Mouse (Mus musculus): ENCODE measurements around the gene Dhx35. TPM values are rescaled to one million over a fixed set of nuclear protein-coding genes. Genes with fewer than 3 reads are reported as not detected.

Gene Dhx35
- polyA plus RNA-seq, 1 experiment = 55.5 TPM

GRCm38 (mm10) chr2:158886571-158886970, 92.0 kb downstream of the Dhx35 start:
- Histone ChIP-seq H3K9me3 (replicated peaks; ENCODE audit: control insufficient read depth, insufficient read depth, low read length, poor library complexity, severe bottlenecking) (no peaks in the 10 kb centered on the region), H3K27me3 (ENCODE audit: control insufficient read depth, insufficient read depth, low read length, poor library complexity, severe bottlenecking) (no peaks in the 10 kb centered on the region), H3K9ac (ENCODE audit: low read depth, poor library complexity, severe bottlenecking) (no peak overlapping the region), H3K36me3 (ENCODE audit: control insufficient read depth, insufficient read depth, low read length, poor library complexity, severe bottlenecking) (no peaks in the 10 kb centered on the region), H3K4me3 (ENCODE audit: low read depth, low read length) (no peak overlapping the region), H3K4me1 (ENCODE audit: control insufficient read depth, insufficient read depth, low read length) (no peaks in the 10 kb centered on the region), H3K27ac (ENCODE audit: insufficient read depth, low read length) (no peak overlapping the region)
- TF ChIP-seq POLR2A (IDR thresholded peaks at IDR 0.05; ENCODE audit: insufficient read depth, low read length) (no peak), CTCF (IDR thresholded peaks at IDR 0.05; ENCODE audit: low read depth, low read length) (peak; percentile 71)

DNA sequence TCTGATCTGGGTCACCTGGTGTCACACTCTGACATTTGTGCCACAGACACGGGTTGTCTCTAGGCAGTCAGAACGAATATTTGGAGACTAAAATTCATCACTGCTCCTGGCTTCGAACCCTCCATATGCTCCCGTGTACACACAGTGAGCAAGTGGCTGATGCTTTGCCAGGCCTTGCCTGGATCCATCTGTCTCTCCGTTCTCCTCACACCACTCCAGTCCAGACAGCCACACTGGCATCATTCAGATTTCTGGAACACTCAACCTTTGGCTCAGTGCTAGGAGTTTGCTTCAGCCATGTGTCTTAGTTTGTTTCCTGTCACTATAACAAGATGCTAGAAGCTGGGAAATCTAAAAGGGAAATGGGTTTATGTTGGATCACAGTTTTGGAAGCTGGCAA, 93.9 kb downstream of the Dhx35 start:
- Histone ChIP-seq H3K27ac (ENCODE audit: insufficient read depth, low read length) (no peak overlapping the region), H3K9me3 (replicated peaks; ENCODE audit: control insufficient read depth, insufficient read depth, low read length, poor library complexity, severe bottlenecking) (no peaks in the 10 kb centered on the region), H3K36me3 (ENCODE audit: control insufficient read depth, insufficient read depth, low read length, poor library complexity, severe bottlenecking) (no peaks in the 10 kb centered on the region), H3K9ac (ENCODE audit: low read depth, poor library complexity, severe bottlenecking) (no peak overlapping the region), H3K4me1 (ENCODE audit: control insufficient read depth, insufficient read depth, low read length) (no peaks in the 10 kb centered on the region), H3K4me3 (ENCODE audit: low read depth, low read length) (no peak overlapping the region), H3K27me3 (ENCODE audit: control insufficient read depth, insufficient read depth, low read length, poor library complexity, severe bottlenecking) (no peaks in the 10 kb centered on the region)
- TF ChIP-seq POLR2A (IDR thresholded peaks at IDR 0.05; ENCODE audit: insufficient read depth, low read length) = no peak
- no peak for TF ChIP-seq EP300 (IDR thresholded peaks at IDR 0.05; ENCODE audit: insufficient read depth, low read depth, low read length)
- TF ChIP-seq CTCF (IDR thresholded peaks at IDR 0.05; ENCODE audit: low read depth, low read length) = no peak

- H3K4me1 ChIP-seq (ENCODE audit: control insufficient read depth, insufficient read depth, low read length) = no peaks in the 10 kb centered on the region
- no peak overlapping the region for H3K27ac ChIP-seq (ENCODE audit: insufficient read depth, low read length)
- no peaks in the 10 kb centered on the region for H3K27me3 ChIP-seq (ENCODE audit: control insufficient read depth, insufficient read depth, low read length, poor library complexity, severe bottlenecking)
- H3K9me3 ChIP-seq (replicated peaks; ENCODE audit: control insufficient read depth, insufficient read depth, low read length, poor library complexity, severe bottlenecking) = no peaks in the 10 kb centered on the region
- no peak for TF ChIP-seq CTCF (IDR thresholded peaks at IDR 0.05; ENCODE audit: low read depth, low read length)
- TF ChIP-seq POLR2A (IDR thresholded peaks at IDR 0.05; ENCODE audit: insufficient read depth, low read length) = no peak
- TF ChIP-seq EP300 (IDR thresholded peaks at IDR 0.05; ENCODE audit: insufficient read depth, low read depth, low read length) = no peak
- H3K4me3 ChIP-seq (ENCODE audit: low read depth, low read length) = no peak overlapping the region
- H3K9ac ChIP-seq (ENCODE audit: low read depth, poor library complexity, severe bottlenecking) = no peak overlapping the region
- H3K36me3 ChIP-seq (ENCODE audit: control insufficient read depth, insufficient read depth, low read length, poor library complexity, severe bottlenecking) = no peaks in the 10 kb centered on the region
These were observed 94.6 kb downstream of the Dhx35 start for GRCm38 (mm10) chr2:158889201-158889600.

DNA sequence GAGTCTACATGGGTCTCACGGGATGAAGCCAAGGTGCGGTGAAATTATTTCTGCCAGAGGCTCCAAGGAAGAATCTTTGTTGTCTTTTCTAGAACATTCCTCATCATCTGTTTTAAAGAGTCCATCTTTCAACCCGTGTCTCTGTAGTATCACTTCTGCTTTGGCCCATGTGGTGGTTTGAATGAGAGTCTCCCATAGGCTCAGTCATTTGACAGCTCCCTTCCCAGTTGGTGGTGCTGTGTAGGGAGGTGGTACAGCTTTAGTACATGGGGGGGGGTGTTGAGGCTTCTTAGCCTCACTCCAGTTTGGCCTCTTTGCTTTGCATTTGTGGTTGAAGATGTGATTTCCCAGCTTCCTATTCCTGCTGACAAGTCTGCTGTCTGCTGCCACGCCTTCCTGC, 96.7 kb downstream of the Dhx35 start:
- Histone ChIP-seq H3K4me1 (ENCODE audit: control insufficient read depth, insufficient read depth, low read length) (no peaks in the 10 kb centered on the region), H3K9ac (ENCODE audit: low read depth, poor library complexity, severe bottlenecking) (no peak overlapping the region), H3K27me3 (ENCODE audit: control insufficient read depth, insufficient read depth, low read length, poor library complexity, severe bottlenecking) (no peaks in the 10 kb centered on the region), H3K36me3 (ENCODE audit: control insufficient read depth, insufficient read depth, low read length, poor library complexity, severe bottlenecking) (no peaks in the 10 kb centered on the region), H3K9me3 (replicated peaks; ENCODE audit: control insufficient read depth, insufficient read depth, low read length, poor library complexity, severe bottlenecking) (no peaks in the 10 kb centered on the region), H3K27ac (ENCODE audit: insufficient read depth, low read length) (no peak overlapping the region), H3K4me3 (ENCODE audit: low read depth, low read length) (no peak overlapping the region)
- no peak for TF ChIP-seq EP300 (IDR thresholded peaks at IDR 0.05; ENCODE audit: insufficient read depth, low read depth, low read length)
- TF ChIP-seq CTCF (IDR thresholded peaks at IDR 0.05; ENCODE audit: low read depth, low read length) = no peak
- TF ChIP-seq POLR2A (IDR thresholded peaks at IDR 0.05; ENCODE audit: insufficient read depth, low read length) = no peak

DNA sequence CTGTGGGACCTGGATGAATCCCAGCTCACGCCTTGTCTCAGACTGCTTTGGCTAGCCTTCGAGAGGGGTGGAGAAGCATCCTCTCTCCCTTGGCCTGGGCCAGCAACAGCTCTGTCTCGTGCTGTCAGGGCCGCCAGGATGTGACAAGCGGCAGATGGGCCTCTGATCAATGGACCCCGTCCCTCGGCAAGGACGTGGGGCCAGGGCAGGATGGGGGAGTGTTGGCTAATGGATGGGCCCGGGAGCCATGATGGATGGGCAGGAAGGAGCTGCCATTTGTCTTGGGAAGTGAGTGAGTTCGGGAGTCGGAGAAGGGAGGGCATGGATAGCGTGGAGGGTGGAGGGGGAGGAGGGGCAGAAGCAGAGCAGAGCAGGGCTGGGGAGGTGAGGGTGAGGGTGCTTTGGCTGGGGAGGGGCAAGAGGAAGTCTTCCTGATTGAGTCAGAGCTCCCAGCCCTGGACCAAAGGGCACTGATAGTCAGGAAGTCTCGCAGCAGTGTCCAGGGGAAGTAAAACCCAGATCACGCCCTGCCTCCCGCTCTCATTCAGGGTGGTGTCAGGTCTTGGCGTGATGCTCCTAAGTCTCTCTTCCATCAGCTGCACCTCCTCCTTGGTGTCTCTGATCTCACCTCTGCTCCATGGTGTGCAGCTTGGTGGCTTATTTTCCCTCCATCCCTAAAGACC, 98.7 kb downstream of the Dhx35 start:
- Histone ChIP-seq H3K4me1 (ENCODE audit: control insufficient read depth, insufficient read depth, low read length) (no peaks in the 10 kb centered on the region), H3K4me3 (ENCODE audit: low read depth, low read length) (no peak overlapping the region), H3K27me3 (ENCODE audit: control insufficient read depth, insufficient read depth, low read length, poor library complexity, severe bottlenecking) (no peaks in the 10 kb centered on the region), H3K9ac (ENCODE audit: low read depth, poor library complexity, severe bottlenecking) (no peak overlapping the region), H3K9me3 (replicated peaks; ENCODE audit: control insufficient read depth, insufficient read depth, low read length, poor library complexity, severe bottlenecking) (no peaks in the 10 kb centered on the region), H3K36me3 (ENCODE audit: control insufficient read depth, insufficient read depth, low read length, poor library complexity, severe bottlenecking) (no peaks in the 10 kb centered on the region), H3K27ac (ENCODE audit: insufficient read depth, low read length) (no peak overlapping the region)
- TF ChIP-seq CTCF (IDR thresholded peaks at IDR 0.05; ENCODE audit: low read depth, low read length) = no peak
- no peak for TF ChIP-seq POLR2A (IDR thresholded peaks at IDR 0.05; ENCODE audit: insufficient read depth, low read length)
- no peak for TF ChIP-seq EP300 (IDR thresholded peaks at IDR 0.05; ENCODE audit: insufficient read depth, low read depth, low read length)

GRCm38 (mm10) chr2:158898469-158899196, 104.0 kb downstream of the Dhx35 start:
- no peak overlapping the region for H3K9ac ChIP-seq (ENCODE audit: low read depth, poor library complexity, severe bottlenecking)
- no peak overlapping the region for H3K4me3 ChIP-seq (ENCODE audit: low read depth, low read length)
- no peaks in the 10 kb centered on the region for H3K36me3 ChIP-seq (ENCODE audit: control insufficient read depth, insufficient read depth, low read length, poor library complexity, severe bottlenecking)
- no peaks in the 10 kb centered on the region for H3K4me1 ChIP-seq (ENCODE audit: control insufficient read depth, insufficient read depth, low read length)
- no peak overlapping the region for H3K27ac ChIP-seq (ENCODE audit: insufficient read depth, low read length)
- no peaks in the 10 kb centered on the region for H3K9me3 ChIP-seq (replicated peaks; ENCODE audit: control insufficient read depth, insufficient read depth, low read length, poor library complexity, severe bottlenecking)
- TF ChIP-seq CTCF (IDR thresholded peaks at IDR 0.05; ENCODE audit: low read depth, low read length) (no peak), POLR2A (IDR thresholded peaks at IDR 0.05; ENCODE audit: insufficient read depth, low read length) (no peak), EP300 (IDR thresholded peaks at IDR 0.05; ENCODE audit: insufficient read depth, low read depth, low read length) (no peak)
- no peaks in the 10 kb centered on the region for H3K27me3 ChIP-seq (ENCODE audit: control insufficient read depth, insufficient read depth, low read length, poor library complexity, severe bottlenecking)

Other genes with a start within 250 kb of the Dhx35 start
- gene Slc32a1, start 184.0 kb upstream of the Dhx35 start, polyA plus RNA-seq (2011; ENCODE audit: insufficient read depth, insufficient read length, low read depth, missing spikeins) = not detected in 2 replicates
- gene Actr5, start 169.9 kb upstream of the Dhx35 start, polyA plus RNA-seq (2011; ENCODE audit: insufficient read depth, insufficient read length, low read depth, missing spikeins) = 12.5 and 12.8 TPM in 2 replicates
- gene Ppp1r16b, start 129.4 kb upstream of the Dhx35 start, polyA plus RNA-seq (2011; ENCODE audit: insufficient read depth, insufficient read length, low read depth, missing spikeins) = 3.2 and 3.7 TPM in 2 replicates
- gene Fam83d, start 26.7 kb upstream of the Dhx35 start, polyA plus RNA-seq (2011; ENCODE audit: insufficient read depth, insufficient read length, low read depth, missing spikeins) = 22.4 and 24.7 TPM in 2 replicates

Data from ES-Bruce4 (cell line).